Mouse (Mus musculus): Measurements from ENCODE around the gene Pde5a. TPM values are rescaled to one million over a fixed set of nuclear protein-coding genes. Genes with fewer than 3 reads are reported as not detected.

The Pde5a gene
- polyA plus RNA-seq, 1 experiment = 2.9 TPM

- Histone ChIP-seq H3K79me3 (ENCODE audit: low read depth) (no peaks in the 10 kb centered on the region), H3K36me3 (ENCODE audit: control insufficient read depth, insufficient read depth) (no peaks in the 10 kb centered on the region), H3ac (ENCODE audit: control insufficient read depth, insufficient read length, low read depth) (no peak overlapping the region), H3K4me3 (ENCODE audit: insufficient read depth, poor library complexity, severe bottlenecking) (no peak overlapping the region), H3K79me2 (ENCODE audit: control insufficient read depth, insufficient read depth) (no peaks in the 10 kb centered on the region), H3K27me3 (ENCODE audit: control insufficient read depth, insufficient read depth, insufficient read length) (no peaks in the 10 kb centered on the region)
- no peak for TF ChIP-seq MYOG (IDR thresholded peaks at IDR 0.05; ENCODE audit: control insufficient read depth, extremely low read depth, insufficient read length)
- no peak for TF ChIP-seq FOSL1 (IDR thresholded peaks at IDR 0.05; ENCODE audit: insufficient read depth, low read length, poor library complexity, severe bottlenecking)
- TF ChIP-seq CEBPB (IDR thresholded peaks at IDR 0.05; ENCODE audit: low read depth) = no peak
- TF ChIP-seq USF1 (IDR thresholded peaks at IDR 0.05; ENCODE audit: low read depth) = no peak
- no peak for TF ChIP-seq MAX (IDR thresholded peaks at IDR 0.05)
- no peak for TF ChIP-seq CTCF (IDR thresholded peaks at IDR 0.05; ENCODE audit: control insufficient read depth, insufficient read depth, insufficient read length)
- no peak for TF ChIP-seq MYOD1 (IDR thresholded peaks at IDR 0.05; ENCODE audit: control insufficient read depth, insufficient read length, low read depth)
These were observed 5.6 kb downstream of the Pde5a start for GRCm38 (mm10) chr3:122734329-122734728.

GRCm38 (mm10) chr3:122739460-122739859 lies 10.7 kb downstream of the Pde5a start:
- TF ChIP-seq CTCF (IDR thresholded peaks at IDR 0.05; ENCODE audit: control insufficient read depth, insufficient read depth, insufficient read length) (no peak), USF1 (IDR thresholded peaks at IDR 0.05; ENCODE audit: low read depth) (no peak), CEBPB (IDR thresholded peaks at IDR 0.05; ENCODE audit: low read depth) (no peak), MAX (IDR thresholded peaks at IDR 0.05) (no peak)
- no peaks in the 10 kb centered on the region for H3K79me2 ChIP-seq (ENCODE audit: control insufficient read depth, insufficient read depth)
- no peak overlapping the region for H3ac ChIP-seq (ENCODE audit: control insufficient read depth, insufficient read length, low read depth)
- H3K4me3 ChIP-seq (ENCODE audit: insufficient read depth, poor library complexity, severe bottlenecking) = no peak overlapping the region
- H3K27me3 ChIP-seq (ENCODE audit: control insufficient read depth, insufficient read depth, insufficient read length) = no peaks in the 10 kb centered on the region
- H3K36me3 ChIP-seq (ENCODE audit: control insufficient read depth, insufficient read depth) = no peaks in the 10 kb centered on the region
- no peaks in the 10 kb centered on the region for H3K79me3 ChIP-seq (ENCODE audit: low read depth)

- Histone ChIP-seq H3K79me2 (ENCODE audit: control insufficient read depth, insufficient read depth) (no peaks in the 10 kb centered on the region), H3ac (ENCODE audit: control insufficient read depth, insufficient read length, low read depth) (no peak overlapping the region), H3K79me3 (ENCODE audit: low read depth) (no peaks in the 10 kb centered on the region), H3K4me3 (ENCODE audit: insufficient read depth, poor library complexity, severe bottlenecking) (no peak overlapping the region), H3K36me3 (ENCODE audit: control insufficient read depth, insufficient read depth) (no peaks in the 10 kb centered on the region), H3K27me3 (ENCODE audit: control insufficient read depth, insufficient read depth, insufficient read length) (no peaks in the 10 kb centered on the region)
- TF ChIP-seq CEBPB (IDR thresholded peaks at IDR 0.05; ENCODE audit: low read depth) (no peak), USF1 (IDR thresholded peaks at IDR 0.05; ENCODE audit: low read depth) (no peak), CTCF (IDR thresholded peaks at IDR 0.05; ENCODE audit: control insufficient read depth, insufficient read depth, insufficient read length) (no peak), FOSL1 (IDR thresholded peaks at IDR 0.05; ENCODE audit: insufficient read depth, low read length, poor library complexity, severe bottlenecking) (no peak), MAX (IDR thresholded peaks at IDR 0.05) (no peak), MYOD1 (IDR thresholded peaks at IDR 0.05; ENCODE audit: control insufficient read depth, insufficient read length, low read depth) (no peak), MYOG (IDR thresholded peaks at IDR 0.05; ENCODE audit: control insufficient read depth, extremely low read depth, insufficient read length) (no peak)
These were observed 15.5 kb downstream of the Pde5a start for GRCm38 (mm10) chr3:122744265-122744664.

- no peaks in the 10 kb centered on the region for H3K36me3 ChIP-seq (ENCODE audit: control insufficient read depth, insufficient read depth)
- H3K79me2 ChIP-seq (ENCODE audit: control insufficient read depth, insufficient read depth) = no peaks in the 10 kb centered on the region
- H3K4me3 ChIP-seq (ENCODE audit: insufficient read depth, poor library complexity, severe bottlenecking) = no peak overlapping the region
- no peak for TF ChIP-seq MYOD1 (IDR thresholded peaks at IDR 0.05; ENCODE audit: control insufficient read depth, insufficient read length, low read depth)
- TF ChIP-seq MYOG (IDR thresholded peaks at IDR 0.05; ENCODE audit: control insufficient read depth, extremely low read depth, insufficient read length) = no peak
- no peak for TF ChIP-seq FOSL1 (IDR thresholded peaks at IDR 0.05; ENCODE audit: insufficient read depth, low read length, poor library complexity, severe bottlenecking)
- no peak for TF ChIP-seq MAX (IDR thresholded peaks at IDR 0.05)
- TF ChIP-seq CEBPB (IDR thresholded peaks at IDR 0.05; ENCODE audit: low read depth) = no peak
- TF ChIP-seq USF1 (IDR thresholded peaks at IDR 0.05; ENCODE audit: low read depth) = no peak
- no peak for TF ChIP-seq CTCF (IDR thresholded peaks at IDR 0.05; ENCODE audit: control insufficient read depth, insufficient read depth, insufficient read length)
- no peaks in the 10 kb centered on the region for H3K27me3 ChIP-seq (ENCODE audit: control insufficient read depth, insufficient read depth, insufficient read length)
- H3K79me3 ChIP-seq (ENCODE audit: low read depth) = no peaks in the 10 kb centered on the region
- H3ac ChIP-seq (ENCODE audit: control insufficient read depth, insufficient read length, low read depth) = no peak overlapping the region
These were observed 19.4 kb downstream of the Pde5a start for GRCm38 (mm10) chr3:122747921-122748700.

- no peaks in the 10 kb centered on the region for H3K27me3 ChIP-seq (ENCODE audit: control insufficient read depth, insufficient read depth, insufficient read length)
- no peaks in the 10 kb centered on the region for H3K79me3 ChIP-seq (ENCODE audit: low read depth)
- H3K79me2 ChIP-seq (ENCODE audit: control insufficient read depth, insufficient read depth) = peaks cover 9% of the 10 kb centered on the region
- TF ChIP-seq MYOD1 (IDR thresholded peaks at IDR 0.05; ENCODE audit: control insufficient read depth, insufficient read length, low read depth) (peak; percentile 91), FOSL1 (IDR thresholded peaks at IDR 0.05; ENCODE audit: insufficient read depth, low read length, poor library complexity, severe bottlenecking) (peak; percentile 45), MYOG (IDR thresholded peaks at IDR 0.05; ENCODE audit: control insufficient read depth, extremely low read depth, insufficient read length) (no peak)
- H3K4me3 ChIP-seq (ENCODE audit: insufficient read depth, poor library complexity, severe bottlenecking) = no peak overlapping the region
- H3ac ChIP-seq (ENCODE audit: control insufficient read depth, insufficient read length, low read depth) = peak overlapping the region; percentile 41
- H3K36me3 ChIP-seq (ENCODE audit: control insufficient read depth, insufficient read depth) = no peaks in the 10 kb centered on the region
These were observed 34.6 kb downstream of the Pde5a start for GRCm38 (mm10) chr3:122763240-122763761.

Measured in C2C12 (cell line).